ENCODE assay signal across 8 mouse cellular contexts in genomic region chr2:44927482-44927811, GRCm38 (mm10). TPM values are rescaled to one million over a fixed set of nuclear protein-coding genes. Genes with fewer than 3 reads are reported as not detected.
A peak's percentile ranks its signal among the peaks of the same experiment; 100 is the strongest.
DNase-seq lines count a peak whose midpoint lies in the region; ATAC-seq and TF ChIP-seq lines count a peak whose summit lies in the region.

Gene Gtdc1 (minus strand): TSS chr2:44927657.

- H3K4me3 ChIP-seq in lung, postnatal 0 days (ENCODE audit: low read depth, low read length): peak within 1 kb of the TSS; percentile 76
- H3K4me3 ChIP-seq in embryonic facial prominence, embryonic 12.5 days: peak within 1 kb of the TSS; percentile 71
- peak within 1 kb of the TSS; percentile 75 for H3K4me3 ChIP-seq in heart, postnatal 0 days (ENCODE audit: low read depth, low read length)
- H3K4me3 ChIP-seq in limb, embryonic 11.5 days (ENCODE audit: low read depth, low read length): peak within 1 kb of the TSS; percentile 62

- H3K4me2 ChIP-seq in lung, postnatal 0 days (replicated peaks; ENCODE audit: low read depth, low read length): peak within 1 kb of the TSS; percentile 91
- peak within 1 kb of the TSS; percentile 72 for H3K4me2 ChIP-seq in embryonic facial prominence, embryonic 12.5 days (replicated peaks)
- H3K4me2 ChIP-seq in heart, postnatal 0 days (ENCODE audit: low read depth, low read length): peak within 1 kb of the TSS; percentile 84
- H3K4me2 ChIP-seq in limb, embryonic 11.5 days (ENCODE audit: low read depth, severe bottlenecking): peak within 1 kb of the TSS; percentile 70

- peak within 1 kb of the TSS; percentile 91 for H3K27ac ChIP-seq in lung, postnatal 0 days (ENCODE audit: low read length)
- H3K27ac ChIP-seq in embryonic facial prominence, embryonic 12.5 days: peak within 1 kb of the TSS; percentile 92
- H3K27ac ChIP-seq in heart, postnatal 0 days (ENCODE audit: low read depth): peak within 1 kb of the TSS; percentile 99
- peak within 1 kb of the TSS; percentile 75 for H3K27ac ChIP-seq in limb, embryonic 11.5 days (replicated peaks; ENCODE audit: low read depth, low read length)

- H3K27me3 ChIP-seq in lung, postnatal 0 days (replicated peaks; ENCODE audit: insufficient read depth, low read length): no peaks in the 10 kb centered on the region
- no peaks in the 10 kb centered on the region for H3K27me3 ChIP-seq in embryonic facial prominence, embryonic 12.5 days
- no peaks in the 10 kb centered on the region for H3K27me3 ChIP-seq in heart, postnatal 0 days (ENCODE audit: control insufficient read depth, insufficient read depth, low read length)
- no peaks in the 10 kb centered on the region for H3K27me3 ChIP-seq in limb, embryonic 11.5 days (ENCODE audit: control insufficient read depth, insufficient read depth, low read length)

- DNase-seq in lung, postnatal 0 days (ENCODE audit: low spot score): no peak
- DNase-seq in lung, postnatal 4 days: no peak
- no peak for DNase-seq in heart, postnatal 0 days (ENCODE audit: low spot score)
- DNase-seq in limb, embryonic 11.5 days (ENCODE audit: low spot score): no peak
- DNase-seq in right cerebral cortex, adult 18-20 months: no peak
- no peak for DNase-seq in ovary, postnatal 36 days (ENCODE audit: low spot score)

- no peak; the same call in 1 of the 2 replicates for ATAC-seq in lung, postnatal 0 days
- ATAC-seq in embryonic facial prominence, embryonic 12.5 days (ENCODE audit: insufficient number of reproducible peaks, insufficient read depth, low FRiP score, low TSS enrichment): peak; percentile 71; the same call in 1 of the 2 replicates
- ATAC-seq in heart, postnatal 0 days (ENCODE audit: insufficient read depth, low read depth): no peak; the same call in 1 of the 2 replicates
- no peak; the same call in none of the 2 replicates for ATAC-seq in limb, embryonic 11.5 days (ENCODE audit: insufficient number of reproducible peaks, low FRiP score, low TSS enrichment, low read depth)
- no peak for ATAC-seq in neutrophil, adult 5-6 weeks (ENCODE audit: extremely low read depth, insufficient number of reproducible peaks, low FRiP score, poor library complexity, severe bottlenecking)

- H3K9me3 ChIP-seq in lung, postnatal 0 days (ENCODE audit: low read length): no peaks in the 10 kb centered on the region
- no peaks in the 10 kb centered on the region for H3K9me3 ChIP-seq in embryonic facial prominence, embryonic 12.5 days
- no peaks in the 10 kb centered on the region for H3K9me3 ChIP-seq in heart, postnatal 0 days (replicated peaks; ENCODE audit: control insufficient read depth, low read length)
- H3K9me3 ChIP-seq in limb, embryonic 11.5 days (ENCODE audit: control insufficient read depth, low read length): no peaks in the 10 kb centered on the region

- 0% methylated on average over 18 of the region's 27 CpGs for WGBS in lung, postnatal 0 days
- under 1% methylated on average over 27 of the region's 27 CpGs for WGBS in embryonic facial prominence, embryonic 12.5 days
- under 1% methylated on average over 25 of the region's 27 CpGs for WGBS in heart, postnatal 0 days
- WGBS in limb, embryonic 11.5 days: under 1% methylated on average over 26 of the region's 27 CpGs

- peaks cover 4% of the 10 kb centered on the region; the same call in 1 of the 2 replicates for H3K4me1 ChIP-seq in lung, postnatal 0 days (ENCODE audit: insufficient read depth, low read depth, low read length)
- 0 out of 2 replicates have a peak, but pooled peaks cover 7% of the 10 kb centered on the region for H3K4me1 ChIP-seq in embryonic facial prominence, embryonic 12.5 days
- peaks cover 15% of the 10 kb centered on the region for H3K4me1 ChIP-seq in heart, postnatal 0 days (ENCODE audit: control insufficient read depth, insufficient read depth)
- no peaks in the 10 kb centered on the region for H3K4me1 ChIP-seq in limb, embryonic 11.5 days (ENCODE audit: control insufficient read depth, insufficient read depth, low read length)

- H3K36me3 ChIP-seq in lung, postnatal 0 days (ENCODE audit: insufficient read depth, low read length): no peaks in the 10 kb centered on the region
- H3K36me3 ChIP-seq in embryonic facial prominence, embryonic 12.5 days: no peaks in the 10 kb centered on the region
- no peaks in the 10 kb centered on the region for H3K36me3 ChIP-seq in heart, postnatal 0 days (replicated peaks; ENCODE audit: control insufficient read depth, insufficient read depth, low read length)
- H3K36me3 ChIP-seq in limb, embryonic 11.5 days (ENCODE audit: control insufficient read depth, insufficient read depth, low read length): no peaks in the 10 kb centered on the region

- TF ChIP-seq EP300 in lung, postnatal 0 days (IDR thresholded peaks at IDR 0.05): no peak
- no peak for TF ChIP-seq EP300 in heart, postnatal 0 days (IDR thresholded peaks at IDR 0.05; ENCODE audit: low read depth)

- peak within 1 kb of the TSS; percentile 77 for H3K9ac ChIP-seq in lung, postnatal 0 days (replicated peaks; ENCODE audit: low read depth)
- H3K9ac ChIP-seq in embryonic facial prominence, embryonic 12.5 days: peak within 1 kb of the TSS; percentile 66
- peak within 1 kb of the TSS; percentile 71 for H3K9ac ChIP-seq in heart, postnatal 0 days (replicated peaks; ENCODE audit: low read depth, low read length)
- peak within 1 kb of the TSS; percentile 68 for H3K9ac ChIP-seq in limb, embryonic 11.5 days (ENCODE audit: low read length)

- TF ChIP-seq CTCF in lung, postnatal 0 days (IDR thresholded peaks at IDR 0.05): no peak
- no peak for TF ChIP-seq CTCF in heart, postnatal 0 days (IDR thresholded peaks at IDR 0.05; ENCODE audit: low read depth)

RNA-seq across cellular contexts. Expression of gene Gtdc1, which starts in this region (rescaled TPM):
- polyA plus RNA-seq in lung, postnatal 0 days (2015; fragmentation: Nextera tagmentation; extraction: Ambion mirVana): 7.6 and 10.0 TPM in 2 replicates
- polyA plus RNA-seq in embryonic facial prominence, embryonic 12.5 days (2016; fragmentation: Nextera tagmentation; extraction: Ambion mirVana): 13.3 and 17.7 TPM in 2 replicates
- 13.9 and 16.3 TPM in 2 replicates for total RNA-seq in heart, postnatal 0 days (2014; rRNA removed; ENCODE audit: low replicate concordance)
- 11.1 and 11.9 TPM in 2 replicates for polyA plus RNA-seq in heart, postnatal 0 days (2015; fragmentation: Nextera tagmentation; extraction: Ambion mirVana)
- 9.7 and 14.3 TPM in 2 replicates for polyA plus RNA-seq in limb, embryonic 11.5 days (2014; fragmentation: Nextera tagmentation; extraction: Ambion mirVana)
- 58.0 and 72.0 TPM in 2 replicates for total RNA-seq in neutrophil, adult 5-6 weeks (2017)
